In the genomic region with DNA sequence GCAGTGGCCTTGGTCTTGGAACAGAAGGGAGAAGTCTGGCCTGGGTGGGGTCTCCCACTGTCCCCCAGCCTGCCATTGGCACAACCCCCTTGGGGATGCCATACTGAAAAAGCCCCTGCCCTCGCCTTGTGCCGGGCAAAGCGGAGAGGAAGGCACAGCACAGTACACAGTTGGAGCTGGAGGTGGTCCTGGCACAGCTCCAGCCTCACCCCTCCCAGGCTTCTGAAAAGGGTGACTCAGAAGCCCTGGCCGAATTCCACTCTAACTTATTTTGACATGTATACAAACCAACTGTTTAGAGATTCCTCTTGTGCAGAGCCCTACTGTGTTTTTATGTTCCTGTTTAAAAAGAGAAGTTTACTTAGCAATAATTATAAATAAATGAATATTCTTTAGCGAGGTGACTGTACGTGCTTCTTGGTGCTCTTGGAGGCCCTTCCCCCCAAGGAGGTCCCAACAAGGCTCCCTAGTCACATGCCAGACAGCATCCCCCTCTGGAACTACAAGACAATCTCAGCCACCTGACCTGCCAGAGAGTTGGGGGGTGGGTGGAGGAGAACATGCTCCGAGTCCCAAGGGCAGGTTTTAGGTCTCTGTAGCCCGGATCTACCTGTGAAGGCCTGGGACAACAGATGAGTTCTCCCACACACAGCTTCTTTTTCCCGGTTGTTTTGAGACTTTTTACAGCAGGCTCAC, we compare ENCODE assay signal across 9 mouse cellular contexts. TPM values are rescaled to one million over a fixed set of nuclear protein-coding genes. Genes with fewer than 3 reads are reported as not detected.
DNase-seq lines count a peak whose midpoint lies in the region; ATAC-seq and TF ChIP-seq lines count a peak whose summit lies in the region.
"Had no signal": no experiment of that assay in that cellular context is flagged by ENCODE, and none has a peak within 500 bp of the region (broad histone marks: within the 10 kb centered on the region; RNA-seq: fewer than 3 reads in every experiment).

No protein-coding gene starts in this region.

- no peak overlapping the region for H3K4me2 ChIP-seq in neural tube, embryonic 13.5 days
- H3K4me2 ChIP-seq in neural tube, embryonic 14.5 days (ENCODE audit: low read depth, low read length): no peak overlapping the region

- DNase-seq in neural tube, embryonic 10.5 days (ENCODE audit: extremely low spot score, low spot score): no peak
- peak; percentile 80 to 89 for DNase-seq in adrenal gland, postnatal 36 days
- peak; percentile 58 to 65 for DNase-seq in heart, adult 2 months
- peak; percentile 79 to 86 for DNase-seq in layer of hippocampus, adult 2 months (ENCODE audit: low spot score in 2 of 2)
- no peak for DNase-seq in spleen, postnatal 36 days (ENCODE audit: low spot score in 2 of 2)

- H3K27ac ChIP-seq in neural tube, embryonic 13.5 days (replicated peaks): peak overlapping the region; percentile 54
- H3K27ac ChIP-seq in heart, adult 2 months: no peak overlapping the region; the same call in 1 of the 2 replicates
- peak overlapping the region; percentile 91 for H3K27ac ChIP-seq in layer of hippocampus, adult 2 months
- 0 out of 2 replicates have a peak overlapping the region, but pooled peaks have one; percentile 12 for H3K27ac ChIP-seq in neural tube, embryonic 14.5 days (ENCODE audit: low read depth, low read length)
- H3K27ac ChIP-seq: liver, embryonic 14.5 days had no signal

- WGBS in neural tube, embryonic 13.5 days: 51% methylated on average over 9 of the region's 9 CpGs
- 38% methylated on average over 9 of the region's 9 CpGs for WGBS in heart, adult 2 months
- 58% methylated on average over 9 of the region's 9 CpGs for WGBS in neural tube, embryonic 14.5 days

- TF ChIP-seq POLR2A in heart, adult 2 months (IDR thresholded peaks at IDR 0.05; ENCODE audit: insufficient read depth, low read depth, low read length): no peak

- peaks cover 97% of the 10 kb centered on the region for H3K36me3 ChIP-seq in neural tube, embryonic 13.5 days
- no peaks in the 10 kb centered on the region for H3K36me3 ChIP-seq in heart, adult 2 months (ENCODE audit: control insufficient read depth, insufficient read depth, low read length)
- H3K36me3 ChIP-seq in neural tube, embryonic 14.5 days (ENCODE audit: control insufficient read depth, insufficient read depth, low read length): peaks cover 57% of the 10 kb centered on the region

- no peaks in the 10 kb centered on the region for H3K27me3 ChIP-seq in neural tube, embryonic 13.5 days
- no peaks in the 10 kb centered on the region for H3K27me3 ChIP-seq in heart, adult 2 months (ENCODE audit: control insufficient read depth, insufficient read depth, low read length)
- no peaks in the 10 kb centered on the region for H3K27me3 ChIP-seq in neural tube, embryonic 14.5 days (ENCODE audit: control insufficient read depth, insufficient read depth, low read length)

- peak; percentile 40 for ATAC-seq in neural tube, embryonic 13.5 days (ENCODE audit: low read depth)
- ATAC-seq in neural tube, embryonic 14.5 days (ENCODE audit: low read depth): peak; percentile 55; the same call in 1 of the 2 replicates
- no peak for ATAC-seq in megakaryocyte progenitor cell, adult 5-6 weeks (replicated peaks; ENCODE audit: poor library complexity)

- H3K9ac ChIP-seq in neural tube, embryonic 13.5 days: no peak overlapping the region
- H3K9ac ChIP-seq in heart, adult 2 months (ENCODE audit: low read depth, low read length): no peak overlapping the region; the same call in 1 of the 2 replicates
- H3K9ac ChIP-seq in neural tube, embryonic 14.5 days (replicated peaks; ENCODE audit: low read depth, low read length): no peak overlapping the region
- H3K9ac ChIP-seq: liver, embryonic 14.5 days had no signal

- no peaks in the 10 kb centered on the region for H3K9me3 ChIP-seq in neural tube, embryonic 13.5 days
- no peaks in the 10 kb centered on the region for H3K9me3 ChIP-seq in neural tube, embryonic 14.5 days (ENCODE audit: control insufficient read depth, low read length)

- TF ChIP-seq CTCF in heart, adult 2 months (IDR thresholded peaks at IDR 0.05): no peak
- no peak for TF ChIP-seq CTCF in layer of hippocampus, adult 2 months (conservative IDR thresholded peaks at IDR 0.05)

- TF ChIP-seq EP300 in heart, adult 2 months (IDR thresholded peaks at IDR 0.05; ENCODE audit: insufficient read depth, low read depth, low read length): no peak

- no peaks in the 10 kb centered on the region for H3K79me2 ChIP-seq in heart, adult 2 months (replicated peaks; ENCODE audit: control insufficient read depth, insufficient read depth, low read length)

- intact Hi-C loops in heart, adult 2 months (cut with DNase I): no loop called here

- H3K4me1 ChIP-seq in neural tube, embryonic 13.5 days (replicated peaks): peaks cover 15% of the 10 kb centered on the region
- peaks cover 2% of the 10 kb centered on the region; the same call in 1 of the 2 replicates for H3K4me1 ChIP-seq in heart, adult 2 months (ENCODE audit: control insufficient read depth, insufficient read depth, low read length)
- peaks cover 6% of the 10 kb centered on the region; the same call in 1 of the 2 replicates for H3K4me1 ChIP-seq in neural tube, embryonic 14.5 days (ENCODE audit: control insufficient read depth, insufficient read depth, low read length)

- no peak overlapping the region for H3K4me3 ChIP-seq in neural tube, embryonic 13.5 days
- no peak overlapping the region for H3K4me3 ChIP-seq in heart, adult 2 months
- H3K4me3 ChIP-seq in layer of hippocampus, adult 2 months: no peak overlapping the region
- no peak overlapping the region for H3K4me3 ChIP-seq in neural tube, embryonic 14.5 days (ENCODE audit: low read depth, low read length)

RNA-seq across cellular contexts. Expression of gene Idh2, which starts 22.7 kb away (rescaled TPM):
- polyA plus RNA-seq in neural tube, embryonic 13.5 days (2015; fragmentation: Nextera tagmentation; extraction: Ambion mirVana): 217 and 273 TPM in 2 replicates
- total RNA-seq in adrenal gland, postnatal 36 days (2021): 100 to 1,000 TPM; 148 to 188 TPM
- total RNA-seq in heart, adult 2 months (2021): 1,000 to 10,000 TPM; 1,877 to 2,293 TPM
- polyA plus RNA-seq in heart, adult 2 months (2012; rRNA removed): 1,651 and 1,954 TPM in 2 replicates
- 10 to 100 TPM; 63.8 to 69.8 TPM for total RNA-seq in layer of hippocampus, adult 2 months (2021)
- polyA plus RNA-seq in neural tube, embryonic 14.5 days (2014; fragmentation: Nextera tagmentation; extraction: Ambion mirVana): 189 and 215 TPM in 2 replicates
- 267 and 274 TPM in 2 replicates for total RNA-seq in megakaryocyte progenitor cell, adult 5-6 weeks (2015)
- 276 and 284 TPM in 2 replicates for total RNA-seq in megakaryocyte progenitor cell, adult 5-6 weeks (2017)

Comparison
In these comparisons a context has a peak if more than half of its experiments do, and no peak if none do; other contexts are left out.
1. DNase-seq: peak in adrenal gland, postnatal 36 days (2 of 2), heart, adult 2 months (2 of 2) and layer of hippocampus, adult 2 months (2 of 2); none in neural tube, embryonic 10.5 days (single experiment) and spleen, postnatal 36 days (0 of 2).
2. RNA of gene Idh2, which starts 22.7 kb away (total RNA-seq): 1,877 to 2,293 TPM in heart, adult 2 months; 267 to 284 TPM in megakaryocyte progenitor cell, adult 5-6 weeks, 148 to 188 TPM in adrenal gland, postnatal 36 days and 63.8 to 69.8 TPM in layer of hippocampus, adult 2 months; every median in the first group is over 4 times any median in the second.